In the genomic region with DNA sequence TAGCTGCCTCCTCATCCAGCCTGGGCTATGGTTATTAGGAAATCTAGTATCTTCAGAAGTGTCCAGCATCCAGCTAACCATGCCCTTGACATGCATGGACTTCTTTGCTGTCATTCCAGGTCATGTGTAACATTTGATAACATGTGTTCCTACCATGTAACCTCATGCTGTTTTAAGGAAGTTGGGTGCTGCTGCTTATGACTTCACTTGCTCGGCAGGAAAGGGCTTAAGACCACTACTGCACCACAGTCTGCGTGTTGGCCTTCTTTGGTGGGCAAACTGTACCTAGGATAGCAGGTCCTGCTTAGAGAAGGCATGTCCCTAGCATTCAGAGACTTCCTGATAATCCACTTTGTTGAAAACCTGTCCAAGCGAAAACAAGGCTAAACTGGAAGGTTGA, we compare ENCODE assay signal across 15 mouse cellular contexts. TPM values are rescaled to one million over a fixed set of nuclear protein-coding genes. Genes with fewer than 3 reads are reported as not detected.
"Had no signal": no experiment of that assay in that cellular context is flagged by ENCODE, and none has a peak within 500 bp of the region (broad histone marks: within the 10 kb centered on the region; RNA-seq: fewer than 3 reads in every experiment).

No protein-coding gene starts in this region.

- ATAC-seq: intestine, postnatal 0 days had no signal

- H3K9me3 ChIP-seq: liver, embryonic 13.5 days; midbrain, embryonic 12.5 days; stomach, embryonic 15.5 days had no signal

- H3K4me1 ChIP-seq: stomach, embryonic 15.5 days had no signal

- H3K36me3 ChIP-seq: stomach, embryonic 15.5 days had no signal

- H3K4me3 ChIP-seq: liver, embryonic 13.5 days; midbrain, embryonic 12.5 days; stomach, embryonic 15.5 days had no signal

- H3K9ac ChIP-seq: liver, embryonic 13.5 days; midbrain, embryonic 12.5 days; stomach, embryonic 15.5 days had no signal

- DNase-seq: kidney, adult 9 months; kidney, postnatal 14 days; kidney, postnatal 4 days; liver, embryonic 13.5 days; lung, adult 2 months; lung, postnatal 14 days; lung, postnatal 4 days; right cerebral cortex, postnatal 4 days; thymus, adult 2 months; thymus, postnatal 25 days had no signal

- H3K27ac ChIP-seq: liver, embryonic 13.5 days; midbrain, embryonic 12.5 days; stomach, embryonic 15.5 days had no signal

- H3K27me3 ChIP-seq: liver, embryonic 13.5 days; midbrain, embryonic 12.5 days; stomach, embryonic 15.5 days had no signal

RNA-seq across cellular contexts. Expression of a gene that starts 55.4 kb away (rescaled TPM):
- total RNA-seq: liver, adult 2 months; megakaryocyte, adult 5-6 weeks had no signal
- polyA plus RNA-seq: liver, adult 2 months had no signal
